Comparison of ENCODE assay signal across 20 mouse cellular contexts in genomic region chr5:130097837-130098236, GRCm38 (mm10). TPM values are rescaled to one million over a fixed set of nuclear protein-coding genes. Genes with fewer than 3 reads are reported as not detected.
DNase-seq lines count a peak whose midpoint lies in the region; ATAC-seq lines count a peak whose summit lies in the region.
"Had no signal": no experiment of that assay in that cellular context is flagged by ENCODE, and none has a peak within 500 bp of the region (broad histone marks: within the 10 kb centered on the region; RNA-seq: fewer than 3 reads in every experiment).

No protein-coding gene starts in this region.

- H3K36me3 ChIP-seq in lung, embryonic 16.5 days (ENCODE audit: control insufficient read depth, insufficient read depth, low read length): peaks cover 6% of the 10 kb centered on the region; the same call in 1 of the 2 replicates
- H3K36me3 ChIP-seq in liver, embryonic 15.5 days (replicated peaks): peaks cover 11% of the 10 kb centered on the region

- 0 out of 2 replicates have a peak, but pooled peaks cover 2% of the 10 kb centered on the region for H3K4me1 ChIP-seq in lung, embryonic 16.5 days (replicated peaks; ENCODE audit: control insufficient read depth, insufficient read depth, low read length)
- H3K4me1 ChIP-seq in liver, embryonic 15.5 days (replicated peaks): peaks cover 23% of the 10 kb centered on the region
- H3K4me1 ChIP-seq: midbrain, embryonic 10.5 days had no signal

- peak; percentile 34; the same call in 1 of the 2 replicates for ATAC-seq in lung, embryonic 16.5 days (ENCODE audit: low read depth)
- ATAC-seq in erythroid progenitor cell, adult 5-6 weeks (replicated peaks; ENCODE audit: low FRiP score, poor library complexity, severe bottlenecking): peak; percentile 77
- peak; percentile 86 for ATAC-seq in liver, embryonic 15.5 days (ENCODE audit: insufficient read depth)
- ATAC-seq: forebrain, embryonic 13.5 days had no signal

- no peaks in the 10 kb centered on the region for H3K27me3 ChIP-seq in lung, embryonic 16.5 days (ENCODE audit: control insufficient read depth, insufficient read depth, low read depth, low read length)
- H3K27me3 ChIP-seq in liver, embryonic 15.5 days: no peaks in the 10 kb centered on the region
- H3K27me3 ChIP-seq: forebrain, embryonic 13.5 days; limb, embryonic 15.5 days had no signal

- H3K9me3 ChIP-seq in lung, embryonic 16.5 days (ENCODE audit: control insufficient read depth, low read length): no peaks in the 10 kb centered on the region
- no peaks in the 10 kb centered on the region for H3K9me3 ChIP-seq in liver, embryonic 15.5 days (replicated peaks)
- H3K9me3 ChIP-seq: forebrain, embryonic 13.5 days; limb, embryonic 15.5 days; midbrain, embryonic 10.5 days had no signal

- H3K4me3 ChIP-seq in lung, embryonic 16.5 days (ENCODE audit: low read length): no peak overlapping the region
- 0 out of 2 replicates have a peak overlapping the region, but pooled peaks have one; percentile 9 for H3K4me3 ChIP-seq in liver, embryonic 15.5 days (replicated peaks)
- H3K4me3 ChIP-seq: forebrain, embryonic 13.5 days; limb, embryonic 15.5 days; midbrain, embryonic 10.5 days had no signal

- 26% methylated on average over 2 of the region's 2 CpGs for WGBS in lung, embryonic 16.5 days
- WGBS in liver, embryonic 15.5 days (ENCODE audit: insufficient replicate concordance): 21% methylated on average over 2 of the region's 2 CpGs

- no peak for DNase-seq in lung, postnatal 14 days
- no peak for DNase-seq in adrenal gland, postnatal 36 days
- no peak for DNase-seq in layer of hippocampus, postnatal 14 days (ENCODE audit: low spot score in 2 of 2)
- no peak for DNase-seq in frontal cortex, postnatal 10 days (ENCODE audit: low spot score in 2 of 2)
- DNase-seq: B cell, adult 2 months; cerebellum, adult 11-12 months; cerebellum, postnatal 25 days; gastrocnemius, postnatal 36 days; heart, postnatal 14 days; kidney, adult 11 months; lung, postnatal 36 days; right cerebral cortex, postnatal 25 days had no signal

- no peak overlapping the region for H3K27ac ChIP-seq in lung, embryonic 16.5 days (ENCODE audit: low read length)
- peak overlapping the region; percentile 48 for H3K27ac ChIP-seq in liver, embryonic 15.5 days (replicated peaks)
- H3K27ac ChIP-seq: forebrain, embryonic 13.5 days; hindbrain, embryonic 14.5 days; kidney, postnatal 0 days; limb, embryonic 15.5 days; midbrain, embryonic 10.5 days had no signal

- H3K9ac ChIP-seq in lung, embryonic 16.5 days (ENCODE audit: low read length): no peak overlapping the region
- H3K9ac ChIP-seq in liver, embryonic 15.5 days: peak overlapping the region; percentile 13; the same call in 1 of the 2 replicates
- H3K9ac ChIP-seq: forebrain, embryonic 13.5 days; hindbrain, embryonic 14.5 days; limb, embryonic 15.5 days had no signal

- no peak overlapping the region for H3K4me2 ChIP-seq in lung, embryonic 16.5 days (ENCODE audit: low read depth, low read length)
- H3K4me2 ChIP-seq in liver, embryonic 15.5 days: peak overlapping the region; percentile 56
- H3K4me2 ChIP-seq: forebrain, embryonic 13.5 days; hindbrain, embryonic 14.5 days; limb, embryonic 15.5 days had no signal

RNA-seq across cellular contexts. Expression of gene Tpst1, which starts 24.7 kb away (rescaled TPM):
- 56.2 and 58.1 TPM in 2 replicates for polyA plus RNA-seq in lung, embryonic 16.5 days (2015; fragmentation: Nextera tagmentation; extraction: Ambion mirVana)
- total RNA-seq in erythroid progenitor cell, adult 5-6 weeks (2015; ENCODE audit: low replicate concordance): 5.0 and 11.7 TPM in 2 replicates
- total RNA-seq in erythroid progenitor cell, adult 5-6 weeks (2017; ENCODE audit: low replicate concordance): 4.5 and 9.1 TPM in 2 replicates
- 22.6 and 23.0 TPM in 2 replicates for polyA plus RNA-seq in liver, embryonic 15.5 days (2015; fragmentation: Nextera tagmentation; extraction: Ambion mirVana)
- 10 to 100 TPM; 47.8 to 48.8 TPM for total RNA-seq in adrenal gland, postnatal 36 days (2021)
- 10 to 100 TPM; 47.3 to 48.8 TPM for total RNA-seq in layer of hippocampus, postnatal 14 days (2021)

RNA-seq across cellular contexts. Expression of gene Kctd7, which starts 46.8 kb away (rescaled TPM):
- polyA plus RNA-seq in lung, embryonic 16.5 days (2015; fragmentation: Nextera tagmentation; extraction: Ambion mirVana): 5.5 and 6.1 TPM in 2 replicates
- 11.2 and 15.1 TPM in 2 replicates for total RNA-seq in erythroid progenitor cell, adult 5-6 weeks (2015; ENCODE audit: low replicate concordance)
- total RNA-seq in erythroid progenitor cell, adult 5-6 weeks (2017; ENCODE audit: low replicate concordance): 17.1 and 19.2 TPM in 2 replicates
- polyA plus RNA-seq in liver, embryonic 15.5 days (2015; fragmentation: Nextera tagmentation; extraction: Ambion mirVana): 6.0 and 6.6 TPM in 2 replicates
- 10 to 100 TPM in 1 of 2 experiments, 1 to 10 TPM in 1; 8.6 to 14.6 TPM for total RNA-seq in adrenal gland, postnatal 36 days (2021)
- total RNA-seq in layer of hippocampus, postnatal 14 days (2021): 10 to 100 TPM; 11.5 to 13.3 TPM

Comparison
In these comparisons a context has a peak if more than half of its experiments do, and no peak if none do; other contexts are left out.
1. ATAC-seq: peak in every context shown above with its lines; median percentile 86 in liver, embryonic 15.5 days; 77 in erythroid progenitor cell, adult 5-6 weeks; 34 in lung, embryonic 16.5 days.